Mouse (Mus musculus) retina, postnatal 1 day (tissue): ENCODE data around the gene Zfp523.
A peak's percentile ranks its signal among the peaks of the same experiment; 100 is the strongest.

Source experiments
- DNase-seq: peaks from one replicate; pipeline ENCODE4 v3.0.0-alpha.2; 2012

Gene Zfp523

DNA sequence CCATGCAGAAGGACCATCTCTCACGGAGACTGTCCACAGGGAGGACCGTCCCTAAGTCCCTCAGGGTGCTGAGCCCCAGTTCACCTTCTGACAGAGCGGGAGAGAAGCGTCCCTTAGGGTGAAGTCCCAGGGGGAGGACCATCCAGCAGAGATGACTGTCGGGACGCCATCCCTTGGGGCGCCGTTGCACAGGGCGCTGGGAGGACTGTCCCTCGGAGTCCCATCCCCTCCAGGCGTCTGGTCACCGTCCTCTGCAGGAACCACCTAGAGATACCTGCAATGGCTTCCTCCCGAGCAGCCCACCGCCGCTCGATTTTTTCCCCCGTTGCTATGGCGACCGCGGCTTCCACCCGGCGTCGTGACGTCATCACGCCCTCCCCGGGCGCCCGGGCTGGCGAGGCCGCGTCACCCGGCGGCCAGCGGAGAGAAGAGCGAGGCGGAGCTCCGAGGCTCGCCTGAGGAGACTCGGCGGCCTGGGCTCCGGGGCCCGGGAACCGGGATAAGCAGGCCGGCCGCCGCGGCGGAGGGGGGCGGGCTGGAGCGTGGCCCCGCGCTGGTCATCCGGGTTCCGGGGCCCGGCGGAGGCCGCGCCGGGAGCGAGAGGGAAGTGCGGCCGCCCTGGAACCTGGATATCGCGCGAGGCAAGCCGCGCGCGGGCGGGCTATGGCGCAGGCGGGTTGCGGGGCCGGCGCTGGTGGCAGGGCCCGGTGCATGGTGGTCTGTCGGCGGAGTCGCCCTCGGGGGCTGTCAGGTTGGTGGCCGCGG, at the start of gene Zfp523:
Gene Zfp523, plus strand, starts transcription at position 355 of the 765 bp plus-strand sequence.
- DNase-seq: peak; percentile 96

DNA sequence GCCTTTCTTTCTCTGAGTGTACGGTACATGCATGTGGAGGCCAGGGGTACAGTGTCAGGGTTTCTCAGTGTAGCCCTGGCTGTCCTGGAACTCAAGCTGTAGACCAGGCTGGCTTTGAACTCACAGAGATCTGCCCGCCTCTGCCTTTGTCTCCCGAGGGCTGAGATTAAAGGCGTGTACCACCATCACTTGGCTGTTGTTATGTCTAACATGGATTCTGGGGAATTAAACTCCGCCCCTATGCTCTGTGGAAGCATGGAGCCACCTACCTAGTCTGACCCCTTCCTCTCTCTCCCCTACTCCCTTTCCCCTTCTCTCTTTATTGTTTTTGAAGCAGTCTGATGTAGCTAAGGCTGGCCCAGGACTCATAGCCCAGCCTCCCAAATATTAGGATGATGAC, 47.1 kb upstream of the Zfp523 start:
- no peak for DNase-seq

DNA sequence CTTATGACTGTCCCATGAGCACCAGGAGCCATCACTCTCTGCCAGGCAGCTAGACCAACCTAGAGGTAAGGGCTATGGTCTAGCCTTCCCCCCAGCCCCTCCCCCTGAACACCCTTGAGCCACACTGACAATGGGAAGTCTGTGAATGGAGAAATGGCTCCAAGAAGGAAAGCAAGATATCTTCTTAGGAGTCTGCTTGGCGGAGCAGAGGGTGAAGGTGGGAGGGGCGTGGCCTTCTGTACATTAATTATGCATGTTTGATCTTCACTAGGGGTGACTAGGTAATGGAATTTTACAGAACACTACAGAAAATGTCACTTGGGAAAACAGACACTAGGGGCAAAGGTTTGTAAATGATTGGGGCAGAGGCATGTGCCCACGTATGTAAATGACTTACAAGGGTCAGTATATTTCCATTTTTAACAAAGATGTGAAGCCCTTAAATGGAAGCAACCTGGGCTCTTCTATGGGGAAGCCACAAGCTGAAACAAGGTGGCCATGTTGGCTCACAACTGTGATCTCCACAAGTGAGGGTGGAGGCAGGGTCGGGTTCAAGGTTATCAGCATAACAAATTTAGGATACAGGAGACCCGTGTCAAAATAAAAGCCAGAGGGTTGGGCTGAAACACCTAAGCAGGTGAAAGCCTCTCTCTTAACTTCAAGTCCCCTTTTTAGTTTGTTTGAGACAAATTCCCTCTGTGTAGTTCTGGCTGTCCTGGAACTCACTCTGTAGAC, 46.4 kb upstream of the Zfp523 start:
- DNase-seq: no peak

DNA sequence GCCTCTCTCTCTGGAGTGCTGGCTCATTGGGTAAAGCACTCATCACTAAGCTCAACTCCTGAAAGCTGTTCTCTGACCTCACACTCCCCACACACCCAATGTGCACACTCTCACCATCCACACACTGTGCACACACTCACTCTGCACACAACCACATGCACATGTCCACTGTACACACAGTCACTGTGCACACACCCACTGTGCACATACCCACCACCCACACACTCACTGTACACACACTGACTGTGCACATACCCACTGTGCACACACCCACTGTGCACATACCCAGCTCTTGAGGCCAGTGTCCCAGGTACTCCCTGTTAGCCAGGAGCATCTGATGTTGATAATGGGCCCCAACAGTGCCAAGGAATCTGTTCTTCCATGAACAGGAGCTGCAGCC, 45.8 kb upstream of the Zfp523 start:
- DNase-seq: no peak

DNA sequence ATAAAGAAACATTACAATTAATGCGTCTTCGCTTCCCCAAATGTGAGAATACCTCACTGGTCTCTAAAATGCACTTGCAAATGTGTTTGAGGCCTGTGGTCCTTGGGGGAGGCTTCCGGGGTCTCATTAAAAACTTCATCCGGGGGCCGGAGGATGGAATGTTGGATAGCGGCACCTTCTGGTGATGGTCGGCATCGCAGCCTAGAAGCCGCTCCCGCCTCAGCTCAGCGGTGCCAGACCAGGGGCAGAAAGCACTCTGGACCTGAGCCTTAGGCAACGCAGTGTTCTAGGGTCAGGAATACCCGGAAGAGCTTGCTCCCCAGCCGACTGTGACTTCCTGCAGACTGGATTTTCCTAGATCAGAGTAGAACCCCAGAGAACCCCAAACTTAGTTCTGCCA, 43.7 kb upstream of the Zfp523 start:
- peak; percentile 83 for DNase-seq

DNA sequence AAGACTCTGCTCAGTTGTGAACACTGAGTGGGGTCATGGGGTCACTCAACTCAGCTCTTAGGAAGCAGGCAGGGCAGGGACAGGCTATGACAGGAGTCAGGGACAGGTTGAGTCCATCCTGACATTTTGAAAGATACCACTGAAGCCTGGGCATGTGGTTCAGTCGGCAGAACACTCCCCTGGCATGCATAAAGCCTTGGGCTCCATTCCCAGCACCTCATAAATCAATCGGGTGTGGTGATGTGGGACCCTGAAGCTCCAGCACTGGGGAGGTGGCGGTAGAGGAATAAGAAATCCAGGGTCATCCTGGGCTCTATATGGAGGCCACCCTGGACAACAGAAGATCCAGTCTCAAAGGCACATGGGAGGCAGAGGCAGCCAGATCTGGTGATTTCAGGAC, 41.4 kb upstream of the Zfp523 start:
- no peak for DNase-seq

DNA sequence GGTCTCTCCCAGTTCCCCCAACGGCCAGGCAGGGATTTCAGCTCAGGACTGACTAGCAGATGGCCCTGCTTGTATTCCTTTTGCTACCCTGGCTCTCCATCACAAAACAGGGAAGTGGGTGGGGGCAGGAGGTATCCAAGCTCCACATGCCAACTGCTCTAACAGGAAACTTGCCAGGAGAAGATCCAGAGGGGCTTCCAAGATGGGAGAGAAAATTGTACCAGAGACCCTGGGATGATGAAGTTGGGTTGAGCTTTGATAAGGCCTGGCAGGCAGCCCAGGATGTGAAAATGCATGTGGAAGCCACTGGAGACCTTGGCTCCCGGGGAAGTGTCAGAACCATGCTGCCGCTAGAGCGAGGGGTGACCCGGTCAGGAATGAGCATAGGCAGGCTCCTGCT, 40.7 kb upstream of the Zfp523 start:
- peak; percentile 49 for DNase-seq

DNA sequence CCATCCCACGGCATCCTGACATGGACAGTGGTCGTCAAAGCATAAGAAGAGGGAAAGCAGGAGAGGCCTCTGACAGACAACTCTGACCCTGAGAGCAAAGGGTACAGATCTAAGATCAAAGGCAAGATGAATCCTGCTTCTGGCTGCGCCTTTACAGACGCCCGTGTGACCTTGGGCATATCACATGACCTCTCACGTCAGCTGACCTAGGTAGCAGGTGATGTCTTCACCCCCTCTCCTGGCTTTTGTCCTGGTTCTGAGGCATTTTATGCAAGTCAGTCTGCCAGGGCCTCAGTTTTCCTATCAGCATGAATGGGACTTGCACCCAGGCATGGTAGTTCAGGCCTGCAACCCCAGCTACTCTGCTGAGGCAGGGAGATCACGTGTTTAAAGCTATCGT, 38.9 kb upstream of the Zfp523 start:
- no peak for DNase-seq

DNA sequence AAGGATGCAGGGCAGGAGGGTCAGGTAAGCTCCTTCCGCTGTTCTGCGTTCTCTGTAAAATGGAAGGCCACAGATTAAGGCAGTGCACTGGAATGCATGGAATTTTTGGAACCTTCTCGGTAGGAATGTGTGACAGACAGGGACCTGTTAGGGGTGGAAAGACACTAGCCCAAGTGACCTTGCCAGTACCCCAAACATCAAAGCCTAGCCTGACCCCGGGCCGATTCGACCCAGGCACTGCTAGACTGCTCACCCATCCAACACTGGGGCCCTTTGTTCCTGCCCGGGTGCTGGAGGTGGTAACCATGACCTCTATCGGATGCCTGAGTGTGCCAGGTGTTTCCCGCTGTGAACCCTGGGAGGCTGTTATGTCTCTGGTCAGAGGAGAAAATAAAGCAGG, 38.2 kb upstream of the Zfp523 start:
- no peak for DNase-seq

DNA sequence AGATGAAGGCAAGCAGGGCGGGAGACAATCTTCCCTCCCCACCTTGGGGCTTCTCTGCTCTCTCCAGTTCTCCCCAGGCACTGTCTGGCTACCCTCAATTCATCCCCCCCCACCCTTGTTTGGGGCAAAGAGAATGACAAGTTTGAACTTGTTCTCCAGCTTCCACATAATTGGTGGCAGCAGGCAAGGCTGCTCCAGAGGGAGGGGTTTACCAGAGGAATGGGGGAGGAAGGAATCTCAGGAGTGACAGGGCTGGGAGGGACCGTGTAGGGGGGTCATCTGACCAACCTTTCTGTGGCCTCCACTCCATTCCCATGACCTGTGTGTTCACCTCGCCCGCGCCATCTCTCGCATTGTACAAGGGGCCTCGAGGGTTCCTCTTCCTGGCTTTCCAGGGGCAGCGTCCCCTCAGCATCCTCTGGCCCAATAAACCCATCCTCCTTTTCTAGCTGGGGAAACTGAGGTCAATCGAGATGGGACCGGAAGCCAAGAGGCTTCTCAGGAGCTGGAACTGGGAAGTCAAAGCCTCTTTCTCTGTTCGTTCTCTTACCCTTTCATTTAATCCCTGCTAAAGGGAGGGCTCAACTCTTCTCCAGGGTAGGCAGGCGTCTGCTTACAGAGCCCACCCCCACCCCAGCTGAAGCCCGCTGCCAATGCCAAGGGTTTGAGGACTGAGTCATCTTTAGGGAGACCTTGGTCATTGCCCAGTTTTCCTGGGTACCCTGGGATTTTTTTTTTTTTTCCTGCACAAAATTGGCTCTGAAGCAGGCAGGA, 36.3 kb upstream of the Zfp523 start:
- DNase-seq: peak; percentile 45

DNA sequence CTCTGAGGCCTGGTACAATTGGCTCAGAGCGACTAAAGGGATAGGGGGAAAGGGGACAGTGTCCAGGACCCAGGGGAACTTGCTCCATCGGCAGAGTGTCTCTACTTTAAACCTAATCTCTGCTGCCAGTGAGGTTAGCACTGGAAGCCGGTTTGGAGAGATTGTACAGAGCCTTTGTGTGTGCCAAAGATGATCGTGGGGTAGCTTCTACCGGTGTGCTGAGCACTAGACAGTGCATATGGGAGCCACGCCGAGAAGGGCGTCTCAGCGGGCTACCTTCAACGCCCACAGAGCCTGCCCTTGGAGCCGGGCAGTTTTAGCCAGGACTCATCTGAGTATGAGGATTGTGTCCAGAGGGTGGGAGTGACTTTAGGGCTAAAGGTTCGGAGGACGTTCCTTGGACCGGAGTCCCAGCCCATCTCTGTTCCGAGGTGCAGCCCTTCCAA, 35.7 kb upstream of the Zfp523 start:
- DNase-seq: no peak

DNA sequence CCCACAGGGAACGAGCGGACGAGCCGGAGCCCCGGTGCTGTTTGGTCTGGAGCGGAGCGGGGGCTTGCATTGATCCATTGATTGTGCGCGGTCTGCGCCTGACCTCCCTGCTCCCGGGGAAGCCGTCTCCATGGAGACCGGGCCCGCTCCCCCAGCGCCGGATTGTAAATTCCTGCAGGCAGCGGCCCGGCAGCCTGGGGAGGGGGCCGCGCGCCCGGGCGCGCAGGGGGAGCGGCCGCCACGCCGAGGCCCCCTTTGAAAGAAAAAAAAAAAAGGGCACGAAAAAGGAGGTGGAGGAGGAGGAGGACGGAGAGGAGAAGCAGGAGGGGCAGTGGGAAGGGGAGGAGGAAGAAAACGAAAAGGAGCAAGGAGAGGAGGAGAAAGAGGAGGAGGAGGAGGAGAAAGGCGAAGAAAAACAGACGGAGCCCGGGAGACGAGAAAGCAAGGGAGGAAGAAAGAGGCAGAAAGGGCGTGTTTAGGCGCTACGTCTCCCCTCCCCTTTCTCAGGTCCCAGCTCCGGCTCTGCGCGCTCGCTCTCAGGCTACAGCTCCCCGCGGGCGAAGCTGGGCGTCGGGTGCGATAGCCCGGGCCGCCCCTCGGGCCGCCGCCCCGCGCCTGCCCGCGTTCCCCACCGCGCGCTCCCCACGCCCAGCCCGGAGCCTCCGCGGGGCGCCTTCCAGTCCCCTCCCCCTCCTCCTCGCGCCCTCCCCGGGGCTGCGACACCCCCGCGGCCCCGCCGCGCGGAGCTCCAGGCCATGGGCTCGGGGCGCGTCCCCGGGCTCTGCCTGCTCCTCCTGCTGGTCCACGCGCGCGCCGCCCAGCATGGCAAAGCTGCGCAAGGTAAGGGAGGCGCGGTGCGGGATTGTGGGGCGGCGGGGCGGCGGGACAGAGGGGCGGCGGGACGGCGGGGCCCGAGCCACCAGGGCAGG, 34.9 kb upstream of the Zfp523 start, which contains the start of gene Scube3:
Gene Scube3, plus strand, starts transcription at position 371 of the 929 bp plus-strand sequence.
- DNase-seq: peak; percentile 85

DNA sequence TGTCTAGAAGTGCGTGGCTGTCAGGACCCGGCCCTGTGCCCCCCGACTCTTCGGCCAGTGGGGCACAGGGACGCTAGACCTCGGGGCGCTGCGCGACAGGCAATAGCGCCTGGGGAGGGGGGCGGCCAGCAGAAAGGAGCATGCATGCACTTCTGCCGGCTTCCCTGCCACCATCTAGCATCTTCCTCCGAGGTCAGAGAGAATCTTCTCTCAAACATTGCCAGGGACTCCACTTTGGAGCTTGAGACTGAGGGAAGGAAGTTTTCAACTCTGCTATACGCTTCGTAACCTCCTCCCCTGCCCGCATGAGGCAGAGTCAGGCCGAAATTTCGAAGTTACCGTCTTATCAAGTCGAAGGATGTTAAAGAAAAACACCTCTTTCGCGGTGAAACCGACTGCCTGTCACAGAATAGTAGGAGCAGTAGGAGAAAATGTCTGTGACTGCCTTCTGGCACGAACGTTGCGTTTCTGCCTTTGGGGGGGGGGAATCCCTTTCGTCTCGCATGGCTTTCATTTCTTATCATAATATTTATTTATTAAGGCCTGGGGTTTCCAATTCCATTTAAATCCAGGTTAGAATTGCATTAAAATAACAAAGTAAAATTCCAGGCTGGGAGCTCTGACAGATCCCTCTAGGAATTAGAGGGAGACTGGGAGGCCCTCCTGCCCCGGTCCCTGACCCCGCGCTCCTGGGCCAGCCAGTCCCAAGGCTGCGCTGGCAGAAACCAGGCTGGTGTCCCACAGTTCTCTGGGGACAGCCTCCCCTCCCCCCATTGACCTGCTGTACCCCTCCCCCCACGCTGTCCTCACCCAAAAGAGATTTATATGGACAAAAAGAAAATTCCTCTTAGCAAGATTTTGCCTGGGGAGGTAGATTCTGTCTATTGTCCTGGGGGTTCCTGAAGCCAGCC, 34.0 kb upstream of the Zfp523 start:
- DNase-seq: no peak

DNA sequence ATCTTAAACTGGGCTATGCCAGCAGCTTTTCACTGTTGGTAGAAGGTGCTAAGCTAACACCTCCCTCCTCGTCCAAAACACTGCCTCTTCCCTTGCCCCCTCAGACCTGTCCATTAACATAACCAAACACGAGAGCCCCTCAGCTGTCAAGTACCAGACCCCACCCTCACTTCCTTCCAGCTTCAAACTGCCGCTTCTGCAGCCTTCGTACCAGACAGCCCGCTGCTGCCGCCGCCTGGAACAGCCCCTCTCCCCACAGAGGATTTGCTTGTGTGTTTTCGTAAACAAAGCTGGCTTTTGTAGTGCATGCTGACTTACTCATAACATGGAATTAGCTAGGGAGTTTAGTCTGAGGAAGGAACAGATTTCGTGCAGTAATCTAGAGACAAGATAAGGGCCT, 33.2 kb upstream of the Zfp523 start:
- peak; percentile 64 for DNase-seq

DNA sequence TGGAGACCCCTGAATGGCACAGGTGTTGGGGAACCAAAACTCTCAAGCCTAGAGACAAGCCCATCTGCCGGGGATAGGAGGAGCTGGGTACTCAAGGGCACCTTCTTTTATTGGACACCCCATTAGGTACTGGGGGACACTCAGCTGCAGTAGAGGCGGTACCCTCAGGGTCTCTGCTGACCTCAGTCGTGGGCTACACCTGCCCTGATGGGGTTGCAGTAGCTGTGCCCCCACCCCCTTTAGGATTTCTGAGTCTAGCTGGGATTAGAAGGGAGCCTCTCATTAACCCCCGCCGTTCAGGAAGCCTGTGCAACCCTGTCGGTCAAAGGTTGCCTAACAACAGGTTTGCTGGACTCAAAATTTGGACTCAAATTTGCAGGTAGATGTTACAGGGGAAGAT, 32.7 kb upstream of the Zfp523 start:
- no peak for DNase-seq

DNA sequence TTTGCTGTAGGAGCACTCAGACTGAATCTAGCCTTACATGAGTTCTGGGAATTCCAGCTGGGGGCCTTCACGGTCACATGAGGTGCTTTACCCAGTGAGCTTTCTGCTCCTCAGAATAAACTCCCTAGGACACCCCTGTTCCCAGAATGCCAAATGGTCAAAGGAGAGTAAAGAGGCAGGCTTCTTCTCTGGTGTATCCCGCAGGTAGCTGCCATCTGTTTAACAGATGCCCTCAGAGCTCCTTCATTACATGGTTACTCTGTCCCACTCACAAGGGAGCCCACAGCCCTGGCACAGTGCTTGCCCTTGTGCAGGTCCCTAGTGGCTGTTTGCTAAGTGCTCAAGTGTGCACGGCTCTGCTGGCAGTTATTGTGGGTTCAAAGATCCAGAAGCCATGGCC, 28.6 kb upstream of the Zfp523 start:
- no peak for DNase-seq

DNA sequence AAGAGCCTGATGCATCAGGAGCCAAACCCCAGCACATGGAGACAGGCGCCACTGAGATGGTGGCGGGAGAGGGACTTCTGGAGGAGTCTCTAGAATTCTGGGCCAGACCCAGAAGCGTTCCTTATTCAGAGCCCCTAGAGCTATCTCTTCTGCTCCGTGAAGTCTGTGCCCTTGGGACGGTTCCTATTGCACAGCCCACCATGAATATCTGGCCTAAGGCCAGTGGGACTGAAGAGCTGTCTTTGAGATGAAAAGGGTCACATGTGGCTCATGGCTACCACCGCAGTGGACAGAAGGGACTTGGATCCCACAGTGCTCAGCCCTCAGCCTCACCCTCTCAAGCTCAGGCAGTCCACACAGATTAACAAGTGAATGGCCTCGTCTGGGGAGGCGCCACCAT, 27.2 kb upstream of the Zfp523 start:
- peak; percentile 48 for DNase-seq

DNA sequence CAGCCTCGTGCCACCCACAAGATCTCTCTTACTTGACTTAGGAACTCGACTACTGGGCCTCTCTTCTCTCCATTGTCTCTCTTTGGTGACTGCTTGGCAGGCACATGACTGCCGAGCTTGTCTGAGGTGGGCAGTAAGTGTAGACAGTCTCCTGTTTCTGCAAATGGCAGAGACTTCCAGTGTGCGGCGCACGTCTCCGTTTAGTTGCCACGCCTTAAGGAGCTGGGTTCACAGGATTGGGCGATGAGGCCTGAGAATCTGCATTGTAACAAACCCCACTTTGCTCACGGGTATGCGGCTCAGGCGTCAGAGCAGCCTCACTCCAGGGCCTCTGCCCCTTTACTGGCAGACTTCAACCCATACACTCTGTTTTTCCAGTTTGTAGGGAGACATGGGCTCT, 26.5 kb upstream of the Zfp523 start:
- DNase-seq: no peak

DNA sequence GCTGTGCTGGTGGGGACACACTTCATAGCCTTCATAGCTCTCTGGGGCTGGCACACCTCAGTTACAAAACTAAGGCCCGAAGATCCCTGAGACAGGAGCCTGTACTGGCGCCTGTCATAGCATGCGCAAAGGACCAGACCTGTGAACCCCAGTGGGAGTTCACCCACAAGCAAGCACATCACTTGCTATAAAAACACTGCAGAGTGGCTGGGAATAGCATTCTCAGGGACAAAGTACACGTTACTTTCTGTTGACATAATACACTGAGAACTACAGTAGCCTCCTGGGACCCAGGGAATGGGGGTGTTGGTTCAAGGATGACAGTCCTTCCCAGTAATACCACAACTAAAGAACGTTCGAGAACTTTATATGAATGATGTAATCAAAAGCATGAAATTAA, 23.8 kb upstream of the Zfp523 start:
- no peak for DNase-seq

DNA sequence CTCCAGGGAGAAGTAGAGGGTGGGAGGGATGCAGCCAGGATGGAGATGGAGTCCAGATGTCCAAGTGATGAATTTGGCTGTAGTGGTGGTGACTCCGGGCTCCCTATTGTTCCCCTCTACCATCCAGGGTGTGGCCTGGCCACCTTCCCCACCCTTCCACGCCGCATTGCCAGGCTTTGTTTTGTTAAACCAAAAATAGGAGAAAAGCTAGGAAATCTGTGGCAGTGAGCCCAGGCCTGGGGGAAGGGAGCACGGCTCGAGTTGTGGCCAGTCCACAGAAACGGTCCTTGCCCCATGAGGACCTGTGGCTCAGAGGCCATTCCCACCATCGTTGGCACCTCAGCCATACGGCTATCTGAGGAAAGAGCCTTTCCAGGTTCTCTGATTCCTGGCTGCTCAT, 22.0 kb upstream of the Zfp523 start:
- DNase-seq: no peak

DNA sequence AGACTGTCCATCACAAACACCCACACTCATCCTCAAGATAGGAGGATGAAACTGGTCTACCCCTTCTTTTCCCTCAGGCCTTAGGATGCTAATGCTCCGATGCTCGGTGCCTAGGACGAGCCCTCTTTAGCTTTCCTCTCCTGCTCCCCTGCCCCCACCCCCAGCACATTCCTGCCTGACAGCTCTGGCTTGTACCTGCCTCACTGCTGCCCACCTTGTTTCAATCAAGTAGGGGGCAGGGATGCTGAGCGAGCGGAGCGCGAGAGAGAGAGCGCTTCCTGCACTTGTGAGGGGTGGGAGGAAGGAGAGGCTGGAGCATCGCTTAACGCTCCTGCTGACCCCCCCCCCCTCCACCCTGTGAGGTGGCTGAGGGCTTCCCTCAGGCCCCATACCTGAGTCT, 16.6 kb upstream of the Zfp523 start:
- DNase-seq: no peak
